Mouse (Mus musculus) midbrain, embryonic 16.5 days (tissue): ENCODE data around the gene Fam168b. TPM values are rescaled to one million over a fixed set of nuclear protein-coding genes. Genes with fewer than 3 reads are reported as not detected.

ENCODE experiments used
- ATAC-seq: fragments of 200-750 bp; cut with Nextera tagmentation; 2 replicates; pipeline ENCODE4 v1.8.0; 2017; ENCODE audit warnings: moderate TSS enrichment
- H3K27ac ChIP-seq: fragments of 300-500 bp; sonication (generic); 2 replicates; pipeline ENCODE4 v1.5.1; 2014; ENCODE audit warnings: mild to moderate bottlenecking, low read length, mixed read lengths
- H3K27me3 ChIP-seq: fragments of 300-500 bp; sonication (generic); 2 replicates; pipeline ENCODE4 v1.6.1; 2014; ENCODE audit warnings: low read depth, low read length, mixed read lengths; ENCODE audit not compliant: control insufficient read depth, insufficient read depth
- H3K36me3 ChIP-seq: fragments of 300-500 bp; sonication (generic); 2 replicates; pipeline ENCODE4 v1.6.1; 2014; ENCODE audit warnings: mild to moderate bottlenecking, low read length, moderate library complexity, mixed read lengths; ENCODE audit not compliant: control insufficient read depth, insufficient read depth
- H3K4me1 ChIP-seq: fragments of 300-500 bp; sonication (generic); 2 replicates; pipeline ENCODE4 v1.6.1; 2014; ENCODE audit warnings: mild to moderate bottlenecking, low read length, mixed read lengths; ENCODE audit not compliant: control insufficient read depth, insufficient read depth
- H3K4me2 ChIP-seq: fragments of 300-500 bp; sonication (generic); 2 replicates; pipeline ENCODE4 v1.6.1; 2014; ENCODE audit warnings: mild to moderate bottlenecking, low read length, mixed read lengths
- H3K4me3 ChIP-seq: fragments of 300-500 bp; sonication (generic); 2 replicates; pipeline ENCODE4 v1.5.1; 2014; ENCODE audit warnings: low read depth, mild to moderate bottlenecking, low read length, moderate library complexity, mixed read lengths
- H3K9ac ChIP-seq: fragments of 300-500 bp; sonication (generic); 2 replicates; pipeline ENCODE4 v1.6.1; 2014; ENCODE audit warnings: low read depth, low read length, mixed read lengths
- H3K9me3 ChIP-seq: fragments of 300-500 bp; sonication (generic); replicated peaks from 2 replicates; pipeline ENCODE4 v1.6.1; 2014; ENCODE audit warnings: mild to moderate bottlenecking, low read length, mixed read lengths; ENCODE audit not compliant: control insufficient read depth, poor library complexity, severe bottlenecking
- WGBS: fragments of 180-500 bp; shearing (Covaris S2); extraction: QIAGEN DNeasy Blood & Tissue Kit; methylation state at CpG from one replicate; pipeline ENCODE4 v1.1.7; 2014; 5-methylcytosine and 5-hydroxymethylcytosine counted together
- polyA plus RNA-seq: library from polyadenylated mRNA; unstranded; fragments of >200 nt; fragmentation: Nextera tagmentation; extraction: Ambion mirVana; gene quantifications from 2 replicates; pipeline ENCODE4 v1.2.1, GENCODE M21; 2015

The Fam168b gene
- polyA plus RNA-seq, 1 experiment from 2014 or later = 131 TPM

GRCm38 (mm10) chr1:34793304-34794300 is 49.3 kb downstream of the Fam168b start:
- H3K36me3 ChIP-seq = no peaks in the 10 kb centered on the region
- peaks cover 7% of the 10 kb centered on the region for H3K4me1 ChIP-seq
- H3K27me3 ChIP-seq = no peaks in the 10 kb centered on the region
- ATAC-seq = peak; percentile 83
- peak overlapping the region; percentile 75 for H3K27ac ChIP-seq
- H3K4me3 ChIP-seq = no peak overlapping the region
- no peaks in the 10 kb centered on the region for H3K9me3 ChIP-seq
- no peak overlapping the region for H3K4me2 ChIP-seq
- 61% methylated on average over 19 of the region's 19 CpGs for WGBS
- H3K9ac ChIP-seq = no peak overlapping the region

- no peak for ATAC-seq
- no peaks in the 10 kb centered on the region for H3K36me3 ChIP-seq
- H3K9ac ChIP-seq = no peak overlapping the region
- no peak overlapping the region for H3K4me2 ChIP-seq
- H3K4me1 ChIP-seq = 0 out of 2 replicates have a peak, but pooled peaks cover 2% of the 10 kb centered on the region
- no peaks in the 10 kb centered on the region for H3K9me3 ChIP-seq
- no peaks in the 10 kb centered on the region for H3K27me3 ChIP-seq
- 64% methylated on average over 6 of the region's 6 CpGs for WGBS
- no peak overlapping the region for H3K4me3 ChIP-seq
- no peak overlapping the region for H3K27ac ChIP-seq
Observed at GRCm38 (mm10) chr1:34783538-34784161, 59.2 kb downstream of the Fam168b start.

- Histone ChIP-seq H3K9me3 (no peaks in the 10 kb centered on the region), H3K9ac (no peak overlapping the region), H3K27me3 (no peaks in the 10 kb centered on the region), H3K27ac (no peak overlapping the region), H3K4me2 (no peak overlapping the region), H3K36me3 (no peaks in the 10 kb centered on the region), H3K4me1 (no peaks in the 10 kb centered on the region), H3K4me3 (no peak overlapping the region)
- 88% methylated on average over 3 of the region's 3 CpGs for WGBS
- ATAC-seq = no peak
Observed at GRCm38 (mm10) chr1:34775870-34776269, 67.0 kb downstream of the Fam168b start.

- no peaks in the 10 kb centered on the region for H3K27me3 ChIP-seq
- no peaks in the 10 kb centered on the region for H3K4me1 ChIP-seq
- H3K4me2 ChIP-seq = no peak overlapping the region
- peak; percentile 17; the same call in 1 of the 2 replicates for ATAC-seq
- WGBS = 74% methylated on average over 6 of the region's 6 CpGs
- no peak overlapping the region for H3K9ac ChIP-seq
- H3K9me3 ChIP-seq = no peaks in the 10 kb centered on the region
- no peak overlapping the region for H3K4me3 ChIP-seq
- H3K27ac ChIP-seq = no peak overlapping the region
- no peaks in the 10 kb centered on the region for H3K36me3 ChIP-seq
Observed at GRCm38 (mm10) chr1:34768875-34769274, 74.0 kb downstream of the Fam168b start.

- Histone ChIP-seq H3K27ac (no peak overlapping the region), H3K4me2 (no peak overlapping the region), H3K36me3 (no peaks in the 10 kb centered on the region), H3K4me3 (no peak overlapping the region), H3K9me3 (no peaks in the 10 kb centered on the region), H3K27me3 (no peaks in the 10 kb centered on the region), H3K4me1 (no peaks in the 10 kb centered on the region), H3K9ac (no peak overlapping the region)
- ATAC-seq = no peak
- 74% methylated on average over 4 of the region's 4 CpGs for WGBS
Observed at GRCm38 (mm10) chr1:34767851-34768250, 75.0 kb downstream of the Fam168b start.

GRCm38 (mm10) chr1:34766899-34767298 is 76.0 kb downstream of the Fam168b start:
- Histone ChIP-seq H3K4me3 (no peak overlapping the region), H3K4me2 (no peak overlapping the region), H3K27ac (no peak overlapping the region), H3K36me3 (no peaks in the 10 kb centered on the region), H3K27me3 (no peaks in the 10 kb centered on the region), H3K4me1 (no peaks in the 10 kb centered on the region), H3K9ac (no peak overlapping the region), H3K9me3 (no peaks in the 10 kb centered on the region)
- WGBS = 42% methylated on average over 1 of the region's 1 CpGs
- no peak for ATAC-seq

Other genes starting within 250 kb of the Fam168b start
- 76.8 and 83.5 TPM in 2 replicates for gene Plekhb2, start 6.9 kb upstream of the Fam168b start, polyA plus RNA-seq